Mouse (Mus musculus): ENCODE results near the gene Ndufs5.

DNA sequence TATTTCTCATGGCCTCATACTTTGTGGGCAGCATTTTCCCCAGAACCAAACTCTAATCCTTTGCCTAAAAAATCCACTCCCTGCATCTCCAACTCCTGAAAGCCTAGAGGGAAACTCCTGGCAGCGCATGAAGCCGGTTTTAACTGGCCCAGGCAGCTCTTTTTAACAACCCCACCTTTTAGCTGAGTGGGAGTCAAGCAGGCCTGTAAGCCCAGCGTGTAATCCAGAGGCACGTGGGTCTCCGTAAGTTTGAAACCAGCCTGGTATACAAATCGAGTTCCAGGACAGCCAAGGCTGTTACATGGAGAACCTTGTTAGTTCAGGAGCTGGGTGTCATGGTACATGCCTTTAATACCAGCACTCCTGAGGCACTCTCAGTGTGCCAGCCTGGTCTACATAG, 48.3 kb downstream of the Ndufs5 start:
- TF ChIP-seq GATA1 (IDR thresholded peaks at IDR 0.05; ENCODE audit: low read depth, low read length) = no peak
- TF ChIP-seq USF2 (IDR thresholded peaks at IDR 0.05; ENCODE audit: borderline replicate concordance in 1 of 2, insufficient read depth in 1 of 2, low read depth in 1 of 2, low read length in 2 of 2) = no peak

All from MEL (cell line).